Mouse (Mus musculus): ENCODE data around the gene Romo1. TPM values are rescaled to one million over a fixed set of nuclear protein-coding genes. Genes with fewer than 3 reads are reported as not detected.
"Not testable (repeated sequence)": the region's sequence is repeated elsewhere in the genome, so short reads cannot be mapped to it uniquely, and the experiment has no call there.

The Romo1 gene
- total RNA-seq, 2 experiments from 2014 or later = 196 to 210 TPM

- DNase-seq = no peak
- intact Hi-C loops (cut with DNase I) = loop anchor here (2.0 kb wide), 1 partner anchor 101 kb away; no protein-coding TSS in a partner anchor
Measured at GRCm38 (mm10) chr2:156177651-156178050, 33.8 kb downstream of the Romo1 start.

GRCm38 (mm10) chr2:156179046-156179795 lies 35.4 kb downstream of the Romo1 start:
- intact Hi-C loops (cut with DNase I) = loop anchor here (2.0 kb wide), 1 partner anchor 100 kb away; no protein-coding TSS in a partner anchor
- peak; percentile 70 to 74 for DNase-seq

DNA sequence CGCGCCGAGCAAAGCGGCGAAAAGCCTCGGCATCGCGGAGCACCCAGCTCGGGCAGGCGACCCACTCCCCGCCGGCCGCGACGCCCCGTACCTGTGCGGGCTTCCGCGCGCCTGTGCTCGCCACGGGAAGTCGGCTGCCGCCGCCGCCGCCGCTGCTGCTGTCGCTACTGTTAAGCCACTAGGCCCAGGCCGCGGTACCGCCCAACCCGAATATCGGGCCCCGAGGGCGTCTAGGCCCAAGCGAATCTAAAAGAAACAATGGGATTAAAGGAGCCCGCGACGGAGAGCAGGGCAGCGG lies 35.9 kb downstream of the Romo1 start:
- intact Hi-C loops (cut with DNase I) = loop anchor here (2.0 kb wide), 1 partner anchor 99 kb away; no protein-coding TSS in a partner anchor
- DNase-seq = no peak

DNA sequence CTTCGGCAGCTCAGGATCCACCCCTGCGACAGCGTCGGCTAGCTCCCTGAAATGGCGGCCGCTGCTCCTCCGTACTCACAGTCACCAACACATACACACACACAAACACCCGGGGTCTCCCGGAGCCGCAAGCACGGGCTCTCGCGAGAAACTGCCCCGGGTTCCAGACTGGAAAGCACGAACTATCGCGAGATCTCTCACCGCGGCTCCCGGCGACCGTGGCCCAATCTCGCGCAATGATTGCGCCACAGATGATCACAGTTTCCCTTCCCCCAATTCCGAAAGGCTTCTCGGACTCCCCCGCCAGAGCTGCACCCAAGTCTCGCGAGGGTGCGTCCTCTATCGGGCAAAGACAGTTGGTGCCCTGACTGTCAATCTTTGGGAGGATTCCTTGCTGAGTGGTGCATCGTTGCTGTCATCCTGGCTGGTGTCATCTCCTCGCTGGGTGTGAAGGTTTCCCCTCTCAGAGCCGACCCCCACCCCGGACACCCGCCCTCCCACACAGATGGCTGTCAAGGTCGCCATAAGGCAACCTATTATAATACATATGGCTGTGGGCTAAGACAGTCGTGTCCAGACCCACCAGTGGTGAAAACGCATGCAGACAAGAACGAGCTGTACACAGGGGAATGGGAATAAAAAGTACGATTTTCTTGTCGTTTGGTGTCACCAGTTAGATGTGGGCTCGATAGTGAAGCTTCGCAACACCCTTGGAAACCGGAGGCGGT lies 36.4 kb downstream of the Romo1 start, which contains the start of gene Rbm39:
Gene Rbm39 (minus strand): TSS at position 145 of the 728 bp plus-strand sequence.
- intact Hi-C loops (cut with DNase I) = no loop called here

GRCm38 (mm10) chr2:156180824-156181590 lies 37.2 kb downstream of the Romo1 start:
- intact Hi-C loops (cut with DNase I) = no loop called here

More for the DNA sequence above, 36.4 kb downstream of the Romo1 start, which contains the start of gene Rbm39:
- peak; percentile 100 for DNase-seq

GRCm38 (mm10) chr2:156181592-156181991 lies 37.8 kb downstream of the Romo1 start:
- no peak for DNase-seq
- intact Hi-C loops (cut with DNase I) = no loop called here

More at GRCm38 (mm10) chr2:156180824-156181590, 37.2 kb downstream of the Romo1 start:
- DNase-seq = no peak

GRCm38 (mm10) chr2:156189241-156189640 lies 45.4 kb downstream of the Romo1 start:
- DNase-seq; intact Hi-C loops (cut with DNase I): not testable (repeated sequence)

DNA sequence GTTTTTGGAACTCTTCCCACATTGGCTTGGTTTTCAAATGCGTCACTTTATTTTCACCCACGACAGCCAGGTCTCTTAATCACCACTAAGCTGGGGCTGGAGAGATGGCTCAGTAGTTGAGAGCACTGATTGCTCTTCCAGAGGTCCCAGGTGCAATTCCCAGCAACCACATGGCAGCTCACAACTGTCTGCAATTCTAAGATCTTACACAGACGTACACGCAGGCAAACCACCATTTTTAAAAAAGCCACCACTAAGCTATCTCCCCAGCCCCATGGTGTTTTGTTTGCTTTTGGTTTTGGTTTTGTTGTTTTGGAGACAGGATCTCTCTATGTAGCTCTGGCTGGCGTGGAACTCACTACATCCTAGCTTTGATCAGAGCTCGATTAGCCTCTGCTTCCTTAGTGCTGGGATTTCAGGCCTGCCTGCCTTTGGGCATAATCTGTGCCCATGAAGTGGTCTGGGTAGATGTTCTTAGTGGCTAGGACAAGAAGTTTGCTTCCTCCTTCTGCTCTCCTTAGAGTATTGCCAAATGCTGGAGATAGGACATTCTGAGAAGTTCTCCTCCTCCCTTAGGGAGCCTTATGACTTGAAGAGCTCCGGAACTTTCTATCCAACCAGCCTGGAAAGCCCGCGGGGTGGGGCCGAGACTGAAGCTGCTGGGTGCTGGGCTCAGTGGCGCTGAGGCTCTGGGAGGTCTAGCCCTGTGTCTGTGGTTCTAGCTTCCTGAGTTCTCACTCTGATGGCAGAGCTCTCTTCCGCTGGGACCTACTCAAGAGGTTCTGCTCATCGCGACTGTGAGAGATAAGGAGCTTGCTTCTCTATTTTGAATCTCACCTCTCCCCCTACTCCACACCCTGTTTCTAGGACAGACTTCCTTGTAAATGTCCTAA lies 46.4 kb downstream of the Romo1 start:
- intact Hi-C loops (cut with DNase I) = loop anchor here (5.0 kb wide), 1 partner anchor 72 kb away; no protein-coding TSS in a partner anchor
- DNase-seq = no peak

DNA sequence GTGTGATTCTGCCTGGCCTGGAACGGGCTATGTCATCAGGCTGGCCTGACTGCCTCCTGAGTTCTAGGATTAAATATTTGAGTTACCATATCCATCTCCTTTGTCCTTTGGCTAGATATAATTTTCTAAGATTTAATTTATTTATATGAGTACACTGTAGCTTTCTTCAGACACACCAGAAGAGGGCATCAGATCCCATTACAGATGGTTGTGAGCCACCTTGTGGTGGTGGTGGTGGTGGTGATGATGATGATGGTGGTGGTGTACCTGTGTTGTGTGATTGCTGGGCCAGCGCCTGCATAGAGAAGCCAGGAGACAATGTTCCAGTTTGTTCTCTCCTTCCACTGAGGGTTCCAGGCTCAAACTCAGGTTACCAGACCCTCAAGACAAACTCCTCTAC lies 47.7 kb downstream of the Romo1 start:
- intact Hi-C loops (cut with DNase I) = loop anchor here (5.0 kb wide), 1 partner anchor 71 kb away; no protein-coding TSS in a partner anchor
- no peak for DNase-seq

DNA sequence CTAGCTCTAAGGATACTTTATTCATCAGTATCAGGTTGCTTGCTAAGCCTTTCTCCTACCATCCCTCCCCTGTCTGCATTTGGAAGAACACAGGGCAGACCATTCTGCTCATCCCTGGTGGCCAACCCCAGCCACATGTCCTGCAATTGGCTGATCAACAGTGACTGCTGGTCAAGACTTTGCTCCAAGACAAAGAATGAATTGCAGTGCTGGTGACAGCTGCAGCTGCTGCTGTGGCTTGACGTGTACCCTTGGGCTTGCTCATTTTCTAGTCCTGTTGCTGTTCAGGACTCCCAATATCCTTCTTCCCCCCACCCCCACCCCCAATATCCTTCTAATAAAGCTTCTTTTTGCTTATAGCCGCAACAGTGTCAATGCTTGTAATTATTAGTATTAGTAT lies 48.2 kb downstream of the Romo1 start:
- no peak for DNase-seq
- intact Hi-C loops (cut with DNase I) = loop anchor here (5.0 kb wide), 1 partner anchor 70 kb away; no protein-coding TSS in a partner anchor

- DNase-seq = no peak
- intact Hi-C loops (cut with DNase I) = loop anchor here (5.0 kb wide), 1 partner anchor 69 kb away; no protein-coding TSS in a partner anchor
Measured at GRCm38 (mm10) chr2:156193066-156193862, 49.4 kb downstream of the Romo1 start.

DNA sequence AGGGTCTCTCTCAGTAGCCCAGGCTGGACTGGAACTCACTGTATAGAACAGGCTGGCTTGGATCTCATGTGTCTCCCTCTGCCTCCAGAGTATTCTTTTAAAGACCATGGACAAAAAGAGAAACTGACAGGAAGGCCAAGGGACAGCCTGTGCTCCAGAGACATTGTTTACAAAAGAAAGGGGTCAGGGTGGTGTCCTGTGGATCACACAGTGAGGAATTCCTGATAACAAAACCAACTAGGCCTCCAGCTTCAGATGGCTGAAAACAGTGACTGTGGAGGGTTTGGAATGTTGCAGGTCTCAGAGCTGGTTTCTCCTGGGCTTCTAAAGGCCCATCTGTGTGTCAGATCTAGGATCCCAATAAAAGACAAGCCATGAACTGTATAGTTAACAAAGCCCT lies 50.7 kb downstream of the Romo1 start:
- no peak for DNase-seq
- intact Hi-C loops (cut with DNase I) = loop anchor here (5.0 kb wide), 1 partner anchor 68 kb away; no protein-coding TSS in a partner anchor

Other genes starting within 250 kb of the Romo1 start
- 100 to 1,000 TPM; 151 to 164 TPM for gene Uqcc1, start 213.7 kb upstream of the Romo1 start, total RNA-seq (2021)
- gene Gm15557, start 203.3 kb upstream of the Romo1 start, total RNA-seq (2021) = not detected
- under 1 TPM in 1 of 2 experiments, not detected in 1; 0.10 TPM for gene Gdf5, start 198.7 kb upstream of the Romo1 start, total RNA-seq (2021)
- gene Cep250, start 187.6 kb upstream of the Romo1 start, total RNA-seq (2021) = 1 to 10 TPM; 3.1 to 3.2 TPM
- under 1 TPM; 0.20 to 0.39 TPM for gene 6430550D23Rik, start 136.1 kb upstream of the Romo1 start, total RNA-seq (2021)
- 10 to 100 TPM; 44.1 to 46.2 TPM for gene Ergic3, start 136.0 kb upstream of the Romo1 start, total RNA-seq (2021)
- gene Fer1l4, start 91.1 kb upstream of the Romo1 start, total RNA-seq (2021) = not detected
- gene Spag4, start 78.9 kb upstream of the Romo1 start, total RNA-seq (2021) = not detected
- 1 to 10 TPM; 8.3 to 9.6 TPM for gene Cpne1, start 32.1 kb upstream of the Romo1 start, total RNA-seq (2021)
- 1 to 10 TPM; 3.6 to 6.6 TPM for gene Rbm12, start 32.1 kb upstream of the Romo1 start, total RNA-seq (2021)
- gene Gm28036, start 16.9 kb upstream of the Romo1 start, total RNA-seq (2021) = 1 to 10 TPM; 4.2 to 4.4 TPM
- gene Nfs1, start 147 bp downstream of the Romo1 start, total RNA-seq (2021) = 10 to 100 TPM; 70.8 to 77.4 TPM
- gene Rbm39, start 36.2 kb downstream of the Romo1 start, total RNA-seq (2021) = 100 to 1,000 TPM in 1 of 2 experiments, 10 to 100 TPM in 1; 88.5 to 107 TPM
- 10 to 100 TPM; 22.4 to 22.8 TPM for gene Phf20, start 52.4 kb downstream of the Romo1 start, total RNA-seq (2021)
- 1 to 10 TPM in 1 of 2 experiments, under 1 TPM in 1; 0.54 to 1.1 TPM for gene Cnbd2, start 168.3 kb downstream of the Romo1 start, total RNA-seq (2021)
- gene Scand1, start 168.7 kb downstream of the Romo1 start, total RNA-seq (2021) = 10 to 100 TPM; 51.6 to 57.5 TPM